Mouse (Mus musculus) embryonic fibroblast, embryonic 13.5 days (primary cell): ENCODE data around the gene Ppp2r5e.
"Not testable (repeated sequence)": the region's sequence is repeated elsewhere in the genome, so short reads cannot be mapped to it uniquely, and the experiment has no call there.

Source experiments
- CTCF ChIP-seq: IDR thresholded peaks from 2 replicates; pipeline ENCODE4 v1.5.1; 2011; ENCODE audit warnings: mild to moderate bottlenecking, control low read depth, low read length, moderate library complexity, borderline replicate concordance; ENCODE audit not compliant: insufficient read depth
- POLR2A ChIP-seq: IDR thresholded peaks from 2 replicates; pipeline ENCODE4 v1.6.1; 2011; ENCODE audit warnings: low read depth, mild to moderate bottlenecking, control low read depth, low read length, moderate library complexity

- not testable (repeated sequence) for TF ChIP-seq CTCF, POLR2A
Measured at GRCm38 (mm10) chr12:75432400-75432799, 163.6 kb downstream of the Ppp2r5e start.
